Mouse (Mus musculus) cerebellum, adult 2 months (tissue): Measurements from ENCODE around the gene Olfr64.

ENCODE experiments used
- CTCF ChIP-seq: fragments of 200-500 bp; IDR thresholded peaks from 2 replicates; pipeline ENCODE4 v1.5.1; 2011; ENCODE audit warnings: low read depth, mild to moderate bottlenecking, control low read depth, low read length, moderate library complexity, borderline replicate concordance; ENCODE audit not compliant: insufficient read depth
- POLR2A ChIP-seq: fragments of 200-500 bp; IDR thresholded peaks from 2 replicates; pipeline ENCODE4 v1.6.1; 2011; ENCODE audit warnings: low read length, control low read depth, borderline replicate concordance; ENCODE audit not compliant: insufficient read depth

DNA sequence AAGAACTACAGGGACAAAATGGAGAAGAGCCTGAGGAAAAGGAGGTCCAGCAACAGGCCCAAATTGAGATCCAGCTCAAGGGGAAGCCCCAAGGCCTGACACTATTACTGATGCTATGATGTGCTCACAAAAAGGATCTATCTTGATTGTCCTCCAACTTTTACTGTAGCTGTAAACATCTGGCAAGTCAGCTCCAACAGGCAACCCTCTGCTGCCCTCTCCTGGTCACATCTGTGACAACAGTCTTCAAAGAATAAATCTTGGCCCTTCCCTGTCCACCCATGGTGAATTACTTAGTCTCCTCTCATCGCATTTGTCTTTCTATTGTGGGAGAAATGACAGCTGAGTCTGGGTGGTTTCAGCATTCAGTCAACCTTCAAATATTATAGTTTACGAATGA is 48.4 kb upstream of the Olfr64 start:
- no peak for TF ChIP-seq CTCF
- TF ChIP-seq POLR2A: no peak
